Mouse (Mus musculus) thymus, adult 2 months (tissue): ENCODE data around the gene Arid5a. TPM values are rescaled to one million over a fixed set of nuclear protein-coding genes. Genes with fewer than 3 reads are reported as not detected.
A peak's percentile ranks its signal among the peaks of the same experiment; 100 is the strongest.

ENCODE experiments used
- DNase-seq: peaks from one replicate; pipeline ENCODE4 v3.0.0; 2021
- H3K27ac ChIP-seq: fragments of 200-500 bp; 2 replicates; pipeline ENCODE4 v1.5.1; 2012; ENCODE audit warnings: low read length, control low read depth; ENCODE audit not compliant: control insufficient read depth, insufficient read depth
- H3K27me3 ChIP-seq: fragments of 200-500 bp; 2 replicates; pipeline ENCODE4 v1.6.1; 2012; ENCODE audit warnings: mild to moderate bottlenecking, low read length, moderate library complexity, mixed read lengths; ENCODE audit not compliant: control insufficient read depth, insufficient read depth
- H3K36me3 ChIP-seq: fragments of 200-500 bp; 2 replicates; pipeline ENCODE4 v1.6.1; 2012; ENCODE audit warnings: mild to moderate bottlenecking, low read length, moderate library complexity; ENCODE audit not compliant: control insufficient read depth, insufficient read depth
- H3K4me1 ChIP-seq: fragments of 200-500 bp; replicated peaks from 2 replicates; pipeline ENCODE4 v1.6.1; 2012; ENCODE audit warnings: low read length; ENCODE audit not compliant: control insufficient read depth, insufficient read depth
- H3K4me3 ChIP-seq: fragments of 200-500 bp; 2 replicates; pipeline ENCODE4 v1.5.1; 2012; ENCODE audit warnings: mild to moderate bottlenecking, low read length, control low read depth, moderate library complexity; ENCODE audit not compliant: control insufficient read depth, insufficient read depth
- CTCF ChIP-seq: fragments of 200-500 bp; IDR thresholded peaks from 2 replicates; pipeline ENCODE4 v1.5.1; 2012; ENCODE audit warnings: mild to moderate bottlenecking, control low read depth, low read length, moderate library complexity, borderline replicate concordance; ENCODE audit not compliant: control insufficient read depth, poor library complexity, insufficient read depth; ENCODE audit errors: extremely low read depth
- POLR2A ChIP-seq: fragments of 200-500 bp; IDR thresholded peaks from 2 replicates; pipeline ENCODE4 v1.6.1; 2012; ENCODE audit warnings: mild to moderate bottlenecking, low read length, control low read depth, moderate library complexity; ENCODE audit not compliant: control insufficient read depth, poor library complexity, insufficient read depth; ENCODE audit errors: extremely low read depth
- WGBS: fragments of 180-500 bp; shearing (Covaris S2); methylation state at CpG from one replicate; pipeline ENCODE4 v1.1.7; 2018; 5-methylcytosine and 5-hydroxymethylcytosine counted together
- polyA plus RNA-seq: library from polyadenylated mRNA; depleted of rRNA; stranded (reverse); fragments of >200 nt; gene quantifications from 2 replicates; pipeline ENCODE4 v1.2.3, GENCODE M21; 2012; rRNA removed

Arid5a gene
- polyA plus RNA-seq = 51.7 and 57.2 TPM in 2 replicates

DNA sequence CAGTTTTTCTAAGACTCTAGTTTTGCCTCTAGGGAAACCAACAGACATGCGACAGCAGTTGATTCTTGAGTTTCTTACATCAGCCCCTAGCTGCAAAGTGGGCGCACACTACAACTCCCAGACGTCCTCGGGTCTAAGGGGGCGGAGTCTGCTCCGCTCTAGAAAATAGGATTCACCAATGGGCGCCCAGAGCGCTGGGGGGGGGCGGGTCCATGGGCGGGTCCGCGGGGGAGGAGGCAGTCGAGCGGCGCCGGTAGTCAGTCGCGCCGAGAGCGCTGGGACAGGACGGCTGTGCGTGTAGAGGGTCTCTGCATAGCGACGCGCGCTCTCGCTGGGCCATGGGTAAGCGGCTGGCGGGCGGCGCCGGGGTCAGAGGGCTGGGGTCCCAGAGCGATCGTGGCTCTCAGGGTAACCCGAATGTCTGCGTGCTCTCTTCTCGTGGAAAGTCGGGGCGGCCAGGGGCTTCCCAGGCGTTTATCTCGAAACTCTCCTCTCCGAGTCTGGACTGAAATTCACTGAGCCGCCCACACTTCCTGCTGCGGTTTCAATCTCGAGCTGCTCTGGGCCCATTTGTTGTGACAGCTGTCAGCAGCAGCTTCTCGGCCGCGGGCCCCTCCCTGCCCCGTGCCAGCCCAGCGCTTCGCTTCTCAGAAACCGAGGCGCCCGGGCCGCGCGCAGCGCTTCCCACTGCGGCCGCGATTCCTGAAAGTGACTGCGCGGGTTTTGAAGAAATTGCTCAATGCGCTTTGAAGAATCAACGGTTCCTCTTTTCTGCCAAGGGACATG is at the start of gene Arid5a:
TSS of gene Arid5a (plus strand) at position 239 of the 786 bp plus-strand sequence.
- peak; percentile 92 for DNase-seq

DNA sequence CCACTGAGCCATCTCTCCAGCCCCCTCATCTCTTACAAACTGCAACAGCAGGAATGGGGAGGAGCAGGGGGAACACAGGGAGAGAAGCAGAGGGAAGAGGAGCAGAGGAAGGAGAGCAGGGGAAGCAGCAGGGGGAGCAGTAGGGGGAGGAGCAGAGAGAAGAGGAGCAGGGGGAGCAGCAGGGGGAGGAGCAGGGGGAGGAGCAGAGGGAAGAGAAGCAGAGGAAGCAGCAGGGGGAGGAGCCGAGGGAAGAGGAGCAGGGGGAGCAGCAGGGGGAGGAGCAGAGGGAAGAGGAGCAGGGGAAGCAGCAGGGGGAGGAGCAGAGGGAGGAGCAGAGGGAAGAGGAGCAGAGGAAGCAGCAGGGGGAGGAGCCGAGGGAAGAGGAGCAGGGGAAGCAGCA is 48.9 kb upstream of the Arid5a start:
- peaks cover 13% of the 10 kb centered on the region for H3K4me1 ChIP-seq
- H3K27ac ChIP-seq = no peak overlapping the region
- DNase-seq = no peak
- H3K4me3 ChIP-seq = no peak overlapping the region
- no peaks in the 10 kb centered on the region for H3K27me3 ChIP-seq
- no peaks in the 10 kb centered on the region for H3K36me3 ChIP-seq
- TF ChIP-seq CTCF = no peak
- TF ChIP-seq POLR2A = no peak
- WGBS = 94% methylated on average over 2 of the region's 2 CpGs

More for the DNA sequence above, at the start of gene Arid5a:
- no peaks in the 10 kb centered on the region for H3K27me3 ChIP-seq
- under 1% methylated on average over 65 of the region's 65 CpGs for WGBS
- H3K4me3 ChIP-seq = peak within 1 kb of the TSS; percentile 59
- no peak; the same call in 1 of the 2 replicates for TF ChIP-seq CTCF
- peak; percentile 100 for TF ChIP-seq POLR2A
- H3K4me1 ChIP-seq = peaks cover 28% of the 10 kb centered on the region
- H3K36me3 ChIP-seq = no peaks in the 10 kb centered on the region
- peak within 1 kb of the TSS; percentile 68 for H3K27ac ChIP-seq

DNA sequence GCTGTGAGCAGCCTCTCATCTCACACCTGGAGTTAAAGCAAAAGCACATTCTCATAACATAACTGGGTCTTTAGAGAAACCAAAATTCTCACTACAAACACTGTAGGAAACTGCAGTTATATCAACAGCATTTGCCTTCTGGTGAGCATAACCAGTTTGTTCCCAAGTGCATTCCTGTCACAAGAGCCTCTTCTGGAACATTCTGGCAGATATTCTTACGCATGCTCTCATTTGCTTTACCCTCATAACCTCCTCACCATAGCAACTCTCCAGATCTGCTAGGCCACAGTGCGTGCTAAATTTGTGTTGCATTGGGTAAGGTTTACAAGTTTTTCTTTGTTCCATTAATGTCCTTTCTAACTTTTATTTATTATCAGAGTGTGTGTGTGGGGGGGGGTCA is 48.3 kb upstream of the Arid5a start:
- no peak for TF ChIP-seq POLR2A
- no peak for TF ChIP-seq CTCF
- no peak overlapping the region for H3K27ac ChIP-seq
- H3K4me3 ChIP-seq = no peak overlapping the region
- peaks cover 13% of the 10 kb centered on the region for H3K4me1 ChIP-seq
- no peaks in the 10 kb centered on the region for H3K27me3 ChIP-seq
- DNase-seq = no peak
- 95% methylated on average over 2 of the region's 2 CpGs for WGBS
- H3K36me3 ChIP-seq = no peaks in the 10 kb centered on the region

DNA sequence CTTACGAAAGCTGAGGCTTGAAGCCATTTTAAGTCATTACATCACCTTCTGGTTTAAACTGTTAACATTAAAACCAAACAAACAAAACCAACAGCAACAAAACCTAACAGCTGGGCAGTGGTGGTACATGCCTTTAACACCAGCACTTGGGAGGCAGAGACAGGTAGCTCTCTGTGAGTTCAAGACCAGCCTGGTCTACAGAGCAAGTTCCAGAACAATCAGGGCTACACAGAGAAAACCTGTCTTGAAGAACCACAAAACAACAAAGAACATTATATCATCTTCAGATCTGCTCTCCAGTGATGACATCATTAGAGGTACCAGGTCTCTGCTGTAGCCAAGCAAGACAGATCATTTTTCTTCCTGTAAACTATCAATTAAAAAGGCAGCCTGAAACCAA is 47.1 kb upstream of the Arid5a start:
- Histone ChIP-seq H3K27ac (no peak overlapping the region), H3K4me1 (peaks cover 23% of the 10 kb centered on the region)
- TF ChIP-seq CTCF (no peak), POLR2A (no peak)

DNA sequence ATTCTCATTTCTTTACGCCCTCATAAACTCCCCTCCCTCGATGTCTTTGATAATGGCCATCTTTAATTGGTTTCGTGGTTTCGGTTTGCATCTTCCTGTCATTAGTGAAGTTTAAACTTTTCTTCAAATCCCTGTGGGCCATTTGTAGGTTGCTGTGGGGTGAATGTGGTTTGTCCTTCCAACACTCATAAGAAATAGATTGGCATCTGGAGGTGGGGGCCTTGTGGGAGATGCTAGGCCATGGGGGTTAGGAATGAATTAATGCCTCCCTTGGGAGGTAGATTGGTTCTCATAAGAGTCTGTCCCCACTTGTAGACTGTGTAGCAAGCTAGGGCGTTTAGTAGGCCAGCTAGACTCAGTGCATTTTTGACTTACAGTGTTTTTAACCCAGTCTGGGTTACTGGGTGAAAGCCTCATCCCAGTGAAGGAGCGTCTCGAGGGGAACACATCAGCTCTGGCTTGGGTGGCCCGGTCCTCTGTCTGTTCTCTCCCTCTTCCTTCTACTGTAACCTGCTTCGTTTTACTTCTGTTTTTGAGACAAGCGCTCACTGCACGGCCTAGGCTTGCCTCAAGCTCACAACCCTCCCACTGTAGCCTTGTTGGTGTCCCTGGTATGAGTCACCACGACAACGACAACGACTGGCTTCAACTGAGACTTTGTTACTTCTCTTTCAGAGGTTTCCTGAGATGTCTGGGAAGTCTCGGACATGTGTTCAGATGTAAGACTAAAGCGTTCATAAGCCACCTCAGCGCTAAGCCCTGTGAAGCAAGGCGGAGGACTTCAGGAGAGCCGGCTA is 45.6 kb upstream of the Arid5a start:
- Histone ChIP-seq H3K27me3 (no peaks in the 10 kb centered on the region), H3K4me3 (no peak overlapping the region), H3K27ac (peak overlapping the region; percentile 66; the same call in 1 of the 2 replicates), H3K36me3 (no peaks in the 10 kb centered on the region), H3K4me1 (peaks cover 33% of the 10 kb centered on the region)
- TF ChIP-seq POLR2A (no peak), CTCF (no peak)
- no peak for DNase-seq
- 38% methylated on average over 19 of the region's 19 CpGs for WGBS

More for the DNA sequence above, 47.1 kb upstream of the Arid5a start:
- no peak for DNase-seq
- Histone ChIP-seq H3K27me3 (no peaks in the 10 kb centered on the region), H3K4me3 (no peak overlapping the region), H3K36me3 (no peaks in the 10 kb centered on the region)
- WGBS = 93% methylated on average over 1 of the region's 1 CpGs

DNA sequence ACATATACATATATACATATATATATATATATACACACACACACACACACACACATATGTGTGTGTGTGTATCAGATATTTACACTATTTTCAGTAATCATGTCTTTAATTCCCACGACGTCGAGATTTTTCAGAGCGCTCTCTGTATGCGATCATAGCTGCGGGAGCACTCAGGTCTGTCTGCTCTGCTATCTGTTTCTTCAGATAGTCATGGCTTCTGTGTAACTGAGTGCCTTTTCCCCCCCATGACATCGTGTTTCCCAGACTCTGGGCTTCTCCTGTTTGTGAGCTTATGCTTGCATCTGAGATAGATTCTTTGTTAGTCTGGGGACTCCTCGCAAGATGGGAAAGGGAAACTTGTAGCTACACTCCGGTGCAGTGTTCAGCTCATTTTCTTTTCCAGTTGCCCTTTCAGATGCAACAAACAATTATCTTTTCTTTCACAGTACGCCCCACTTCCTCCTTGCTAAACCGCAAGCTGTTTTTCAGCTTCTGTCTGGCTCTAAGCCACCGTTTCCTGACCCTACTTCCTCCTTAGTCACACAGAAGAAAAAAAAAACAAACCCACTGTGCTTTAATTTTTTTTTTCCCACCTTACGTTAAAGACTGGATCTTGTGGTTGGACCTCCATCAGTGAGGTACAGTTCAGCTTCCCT is 43.6 kb upstream of the Arid5a start:
- H3K27ac ChIP-seq = peak overlapping the region; percentile 98
- no peaks in the 10 kb centered on the region for H3K27me3 ChIP-seq
- WGBS = 3% methylated on average over 13 of the region's 13 CpGs
- peaks cover 33% of the 10 kb centered on the region for H3K4me1 ChIP-seq
- H3K36me3 ChIP-seq = no peaks in the 10 kb centered on the region
- peak; percentile 79 for DNase-seq
- H3K4me3 ChIP-seq = peak overlapping the region; percentile 22; the same call in 1 of the 2 replicates
- no peak for TF ChIP-seq POLR2A
- no peak for TF ChIP-seq CTCF
